Mouse (Mus musculus): ENCODE data around the gene Cdr2. TPM values are rescaled to one million over a fixed set of nuclear protein-coding genes. Genes with fewer than 3 reads are reported as not detected.
"Not testable (repeated sequence)": the region's sequence is repeated elsewhere in the genome, so short reads cannot be mapped to it uniquely, and the experiment has no call there.

Cdr2 gene
- 15.8 and 18.0 TPM in 2 replicates for polyA plus RNA-seq (2012; rRNA removed)

GRCm38 (mm10) chr7:120982200-120982841 lies at the start of gene Cdr2, which contains the start of gene Mfsd13b:
TSS of gene Cdr2 (minus strand) at chr7:120982312.
TSS of gene Mfsd13b (plus strand) at chr7:120982509.
- WGBS: under 1% methylated on average over 46 of the region's 46 CpGs
- Histone ChIP-seq H3K4me1 (ENCODE audit: control insufficient read depth, insufficient read depth, low read length) (no peaks in the 10 kb centered on the region), H3K4me3 (replicated peaks; ENCODE audit: extremely low read depth, low read depth, low read length) (peak within 1 kb of the TSS; percentile 97)
- peak; percentile 96 for DNase-seq
- TF ChIP-seq POLR2A (IDR thresholded peaks at IDR 0.05; ENCODE audit: borderline replicate concordance, extremely low read depth, low read depth, low read length): peak; percentile 92; the same call in 1 of the 2 replicates
- no peak for TF ChIP-seq CTCF (IDR thresholded peaks at IDR 0.05; ENCODE audit: insufficient read depth, low read length)

- H3K4me3 ChIP-seq (replicated peaks; ENCODE audit: extremely low read depth, low read depth, low read length); DNase-seq; H3K4me1 ChIP-seq (ENCODE audit: control insufficient read depth, insufficient read depth, low read length): not testable (repeated sequence)
These were observed 47.8 kb upstream of the Cdr2 start for GRCm38 (mm10) chr7:121029947-121030346.

DNA sequence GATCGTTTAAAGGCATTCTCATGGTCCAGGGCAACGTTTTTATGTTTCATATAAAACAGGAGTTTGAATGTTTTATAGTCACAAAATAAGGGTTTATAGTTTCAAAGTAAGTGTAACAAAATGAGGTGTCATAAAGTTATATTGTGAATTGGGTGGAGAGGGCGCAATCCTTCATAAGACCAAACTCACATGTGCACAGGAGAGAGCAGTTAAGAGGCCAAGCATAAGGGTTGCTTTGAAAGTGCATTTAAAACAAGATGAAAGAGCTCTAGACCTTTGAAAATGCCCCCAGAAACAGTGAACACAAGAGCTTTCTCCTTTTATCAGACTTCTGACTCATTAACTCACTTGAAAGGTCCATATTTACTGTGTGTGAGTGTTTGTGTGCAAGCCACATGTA lies 44.2 kb upstream of the Cdr2 start:
- Histone ChIP-seq H3K4me1 (ENCODE audit: control insufficient read depth, insufficient read depth, low read length) (no peaks in the 10 kb centered on the region), H3K4me3 (replicated peaks; ENCODE audit: extremely low read depth, low read depth, low read length) (no peak overlapping the region)
- no peak for DNase-seq
- WGBS: 51% methylated on average over 3 of the region's 3 CpGs
- TF ChIP-seq POLR2A (IDR thresholded peaks at IDR 0.05; ENCODE audit: borderline replicate concordance, extremely low read depth, low read depth, low read length) (no peak), CTCF (IDR thresholded peaks at IDR 0.05; ENCODE audit: insufficient read depth, low read length) (no peak)

DNA sequence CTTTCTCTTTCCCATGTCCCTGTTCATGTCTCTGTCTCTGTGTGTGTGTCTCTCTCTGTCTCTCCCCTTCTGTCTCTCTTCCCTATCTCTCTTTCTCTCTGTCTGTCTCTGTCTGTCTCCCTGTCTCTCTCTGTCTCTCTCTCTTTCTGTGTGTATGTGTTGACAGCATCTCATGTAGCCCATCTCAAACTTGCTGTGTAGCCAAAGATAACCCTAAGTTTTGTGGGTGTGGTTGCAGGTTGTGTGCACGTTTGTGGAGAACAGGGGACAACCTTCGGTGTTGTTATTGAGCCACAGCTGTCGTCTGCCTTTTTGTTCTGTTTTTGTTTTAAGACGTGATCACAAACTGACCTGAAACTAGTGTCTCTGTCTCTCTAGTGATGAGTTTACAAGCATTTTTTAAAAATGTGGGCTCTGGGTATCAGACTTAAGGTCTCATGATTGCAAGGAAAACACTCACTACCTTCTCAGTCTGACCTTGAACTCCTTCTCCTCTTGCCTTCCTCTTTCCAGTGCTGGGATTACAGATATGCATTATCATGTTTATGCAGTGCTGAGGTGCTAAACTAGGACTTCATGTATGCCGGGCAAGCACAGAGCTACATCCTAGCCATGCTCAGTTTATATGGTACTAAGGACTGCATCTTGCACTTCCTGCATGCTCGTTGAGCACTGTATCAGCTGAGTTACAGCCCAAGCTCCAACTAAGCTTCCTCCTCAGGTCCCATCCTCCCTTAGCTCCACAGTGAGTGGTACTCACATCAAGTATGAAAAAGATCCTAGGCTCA lies 43.3 kb upstream of the Cdr2 start:
- WGBS: 54% methylated on average over 6 of the region's 6 CpGs
- Histone ChIP-seq H3K4me1 (ENCODE audit: control insufficient read depth, insufficient read depth, low read length) (no peaks in the 10 kb centered on the region), H3K4me3 (replicated peaks; ENCODE audit: extremely low read depth, low read depth, low read length) (no peak overlapping the region)
- TF ChIP-seq CTCF (IDR thresholded peaks at IDR 0.05; ENCODE audit: insufficient read depth, low read length): no peak
- no peak for TF ChIP-seq POLR2A (IDR thresholded peaks at IDR 0.05; ENCODE audit: borderline replicate concordance, extremely low read depth, low read depth, low read length)
- DNase-seq: no peak

DNA sequence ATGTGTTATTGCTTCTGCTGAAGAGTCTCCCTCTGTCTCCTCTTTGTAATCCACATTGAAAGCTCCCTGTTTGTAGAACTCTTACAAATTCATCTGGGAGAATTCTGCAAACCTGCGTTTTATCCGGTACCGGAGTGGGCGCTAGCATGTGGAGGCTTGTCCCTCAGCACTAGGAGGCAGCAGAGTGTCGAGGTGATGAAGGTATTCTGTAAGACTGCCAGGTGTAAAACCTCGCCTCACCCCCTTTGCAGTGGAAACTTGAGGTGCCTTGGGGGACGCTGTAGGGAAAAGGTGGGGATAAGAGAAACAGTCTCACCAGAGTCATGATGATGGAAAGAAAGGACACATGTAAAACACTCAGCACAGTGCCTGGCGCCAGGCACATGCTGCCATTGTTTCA lies 38.2 kb upstream of the Cdr2 start:
- H3K4me3 ChIP-seq (replicated peaks; ENCODE audit: extremely low read depth, low read depth, low read length): no peak overlapping the region
- TF ChIP-seq CTCF (IDR thresholded peaks at IDR 0.05; ENCODE audit: insufficient read depth, low read length) (peak; percentile 64), POLR2A (IDR thresholded peaks at IDR 0.05; ENCODE audit: borderline replicate concordance, extremely low read depth, low read depth, low read length) (no peak)
- no peak for DNase-seq
- WGBS: 28% methylated on average over 8 of the region's 8 CpGs
- no peaks in the 10 kb centered on the region for H3K4me1 ChIP-seq (ENCODE audit: control insufficient read depth, insufficient read depth, low read length)

- Histone ChIP-seq H3K4me1 (ENCODE audit: control insufficient read depth, insufficient read depth, low read length) (no peaks in the 10 kb centered on the region), H3K4me3 (replicated peaks; ENCODE audit: extremely low read depth, low read depth, low read length) (no peak overlapping the region)
- 87% methylated on average over 3 of the region's 3 CpGs for WGBS
- no peak for DNase-seq
- TF ChIP-seq CTCF (IDR thresholded peaks at IDR 0.05; ENCODE audit: insufficient read depth, low read length) (no peak), POLR2A (IDR thresholded peaks at IDR 0.05; ENCODE audit: borderline replicate concordance, extremely low read depth, low read depth, low read length) (no peak)
These were observed 36.7 kb upstream of the Cdr2 start for GRCm38 (mm10) chr7:121018778-121019177.

- WGBS: 66% methylated on average over 10 of the region's 10 CpGs
- Histone ChIP-seq H3K4me1 (ENCODE audit: control insufficient read depth, insufficient read depth, low read length) (no peaks in the 10 kb centered on the region), H3K4me3 (replicated peaks; ENCODE audit: extremely low read depth, low read depth, low read length) (no peak overlapping the region)
- no peak for DNase-seq
- TF ChIP-seq CTCF (IDR thresholded peaks at IDR 0.05; ENCODE audit: insufficient read depth, low read length) (no peak), POLR2A (IDR thresholded peaks at IDR 0.05; ENCODE audit: borderline replicate concordance, extremely low read depth, low read depth, low read length) (no peak)
These were observed 32.4 kb upstream of the Cdr2 start for GRCm38 (mm10) chr7:121014486-121014885.

DNA sequence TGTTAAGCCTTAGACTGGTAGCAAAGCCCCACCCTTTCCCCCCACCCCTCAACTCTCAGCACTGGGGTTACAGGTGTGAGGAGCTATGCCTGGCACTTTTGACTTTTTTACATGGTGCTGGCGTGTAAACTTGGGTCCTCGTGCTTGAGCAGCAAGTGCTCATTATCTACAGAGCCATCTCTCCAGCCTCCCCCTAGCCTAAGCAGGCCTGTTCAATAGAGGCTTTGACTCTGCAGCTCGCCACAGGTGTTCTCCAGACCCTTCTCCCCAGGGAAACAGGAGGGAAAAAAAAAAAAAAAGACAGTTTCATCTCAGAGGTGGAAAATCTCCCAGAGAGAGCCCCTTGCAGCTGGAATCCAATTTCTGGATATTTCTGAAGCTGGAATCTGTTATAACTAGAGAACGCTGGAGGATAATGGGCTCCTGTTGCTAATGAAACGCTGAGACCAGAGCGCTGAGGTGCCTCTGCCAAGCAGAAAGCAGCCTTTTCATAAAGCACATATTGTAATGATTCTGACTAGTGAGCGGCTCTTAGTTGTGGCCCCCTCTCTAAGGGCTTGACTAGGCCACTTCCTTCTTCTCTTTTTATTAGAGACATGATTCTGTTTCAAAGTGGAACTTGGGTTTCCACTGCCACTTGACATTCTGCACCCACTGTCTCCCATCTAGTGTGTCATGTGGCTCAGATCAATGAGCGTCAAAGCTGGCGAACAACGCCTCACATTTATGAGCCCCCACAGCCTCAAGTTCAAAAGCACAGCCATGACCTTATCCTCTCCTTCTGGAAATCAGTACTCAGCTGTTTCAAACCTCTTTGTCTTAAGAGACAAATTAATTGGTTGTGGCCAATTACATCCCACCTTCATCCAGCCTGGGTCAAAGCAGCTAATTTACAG lies 29.9 kb upstream of the Cdr2 start:
- no peak overlapping the region for H3K4me3 ChIP-seq (replicated peaks; ENCODE audit: extremely low read depth, low read depth, low read length)
- TF ChIP-seq CTCF (IDR thresholded peaks at IDR 0.05; ENCODE audit: insufficient read depth, low read length) (no peak), POLR2A (IDR thresholded peaks at IDR 0.05; ENCODE audit: borderline replicate concordance, extremely low read depth, low read depth, low read length) (no peak)
- 66% methylated on average over 10 of the region's 10 CpGs for WGBS
- H3K4me1 ChIP-seq (ENCODE audit: control insufficient read depth, insufficient read depth, low read length): no peaks in the 10 kb centered on the region
- DNase-seq: no peak

DNA sequence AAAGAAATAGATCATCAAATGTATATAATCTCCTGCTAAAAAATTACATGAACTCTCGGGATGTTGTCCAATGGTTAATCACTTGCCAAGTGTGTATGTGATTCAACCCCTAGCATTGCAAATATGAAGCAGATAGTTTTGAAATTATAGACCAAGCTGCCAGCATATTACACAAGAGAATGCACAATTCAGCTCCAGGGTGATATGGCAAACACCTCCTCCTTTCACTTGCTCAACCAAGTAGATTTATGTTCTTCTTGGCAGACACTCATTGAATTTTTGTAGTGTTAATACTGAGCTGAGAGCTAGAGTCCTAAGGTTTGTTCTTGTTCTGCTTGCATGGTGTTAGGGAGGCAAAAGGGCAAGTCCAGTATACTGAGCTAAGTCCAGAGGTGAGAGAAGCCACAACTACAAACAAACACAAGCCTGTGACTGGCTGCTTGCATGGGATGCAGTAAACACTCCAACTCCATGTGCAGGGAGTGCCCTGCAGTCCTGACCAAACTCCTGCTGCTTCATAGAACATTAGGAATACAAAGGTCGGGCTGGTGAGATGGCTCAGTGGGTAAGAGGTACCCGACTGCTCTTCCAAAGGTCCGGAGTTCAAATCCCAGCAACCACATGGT lies 21.8 kb upstream of the Cdr2 start:
- no peaks in the 10 kb centered on the region for H3K4me1 ChIP-seq (ENCODE audit: control insufficient read depth, insufficient read depth, low read length)
- no peak overlapping the region for H3K4me3 ChIP-seq (replicated peaks; ENCODE audit: extremely low read depth, low read depth, low read length)
- TF ChIP-seq CTCF (IDR thresholded peaks at IDR 0.05; ENCODE audit: insufficient read depth, low read length) (no peak), POLR2A (IDR thresholded peaks at IDR 0.05; ENCODE audit: borderline replicate concordance, extremely low read depth, low read depth, low read length) (no peak)
- DNase-seq: no peak
- 67% methylated on average over 4 of the region's 4 CpGs for WGBS

Measured in lung, adult 2 months (tissue).